Mouse (Mus musculus) CH12F3 (cell line): ENCODE data around the gene Gm5426.

Experiments
- in situ Hi-C: fragments of 300-500 bp; cut with MboI; formaldehyde crosslinking; loops from 2 replicates; pipeline ENCODE4 v1.14.3; 2020; ENCODE audit warnings: low sequenced_read_pairs

Gm5426 gene

DNA sequence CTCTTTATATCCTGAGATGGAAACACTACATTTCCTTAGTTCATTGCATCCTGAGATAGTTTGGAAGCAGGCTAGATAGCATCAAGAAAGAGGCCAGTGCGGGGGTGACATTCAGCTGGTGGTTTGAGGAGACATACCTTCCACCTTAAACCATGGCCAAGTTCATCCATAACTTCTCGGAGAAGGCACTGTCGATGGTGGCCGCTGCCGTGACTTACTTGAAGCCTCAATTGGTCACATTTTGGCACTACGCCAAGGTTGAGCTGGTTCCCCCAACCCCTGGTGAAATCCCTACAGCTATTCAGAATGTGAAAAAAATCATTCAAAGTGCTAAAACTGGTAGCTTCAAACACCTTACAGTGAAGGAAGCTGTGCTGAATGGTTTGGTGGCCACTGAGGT is at the start of gene Gm5426:
Gene Gm5426 (plus strand): TSS at position 153 of the 400 bp plus-strand sequence.
- in situ Hi-C loops, result loop anchor here (10.0 kb wide), 1 partner anchor 1198 kb away; no protein-coding TSS in a partner anchor

DNA sequence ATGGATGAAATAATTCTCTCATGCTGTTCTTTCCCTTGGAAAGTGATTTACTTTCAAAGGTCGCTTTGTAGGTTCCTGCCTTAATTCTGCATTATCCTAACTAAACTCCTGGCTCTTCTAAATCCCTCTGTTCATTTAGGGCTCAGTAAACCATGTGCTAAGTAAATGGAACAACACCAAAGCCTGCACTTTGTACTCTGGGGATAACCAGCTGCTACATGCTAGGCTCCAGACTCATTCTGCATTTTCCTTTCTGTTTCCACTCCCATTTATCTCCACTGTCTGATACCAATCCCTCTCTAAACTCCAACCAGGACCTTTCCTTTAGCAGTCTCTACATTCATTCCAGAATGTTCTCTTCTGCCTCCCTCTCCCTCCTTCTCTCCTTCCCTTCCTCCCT is 46.7 kb upstream of the Gm5426 start:
- in situ Hi-C loops, result no loop called here

DNA sequence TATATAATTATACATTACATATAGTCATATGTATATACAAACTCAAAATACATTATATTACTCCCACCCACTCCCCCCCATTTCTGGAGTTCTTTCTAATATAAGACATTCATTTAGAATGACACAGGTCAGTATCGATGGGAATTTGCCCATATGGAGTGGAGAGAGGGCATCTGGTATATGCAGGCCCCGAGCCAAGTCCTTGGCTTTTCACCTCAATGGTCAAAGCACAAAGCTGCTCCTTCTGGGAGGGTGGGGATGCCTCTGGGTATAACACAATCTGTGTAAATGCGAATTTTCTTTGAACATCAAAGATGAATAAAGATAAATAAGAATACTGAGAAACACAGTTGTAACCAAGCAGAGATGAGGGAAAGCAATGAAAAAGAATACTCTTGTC is 46.0 kb upstream of the Gm5426 start:
- in situ Hi-C loops, result no loop called here

DNA sequence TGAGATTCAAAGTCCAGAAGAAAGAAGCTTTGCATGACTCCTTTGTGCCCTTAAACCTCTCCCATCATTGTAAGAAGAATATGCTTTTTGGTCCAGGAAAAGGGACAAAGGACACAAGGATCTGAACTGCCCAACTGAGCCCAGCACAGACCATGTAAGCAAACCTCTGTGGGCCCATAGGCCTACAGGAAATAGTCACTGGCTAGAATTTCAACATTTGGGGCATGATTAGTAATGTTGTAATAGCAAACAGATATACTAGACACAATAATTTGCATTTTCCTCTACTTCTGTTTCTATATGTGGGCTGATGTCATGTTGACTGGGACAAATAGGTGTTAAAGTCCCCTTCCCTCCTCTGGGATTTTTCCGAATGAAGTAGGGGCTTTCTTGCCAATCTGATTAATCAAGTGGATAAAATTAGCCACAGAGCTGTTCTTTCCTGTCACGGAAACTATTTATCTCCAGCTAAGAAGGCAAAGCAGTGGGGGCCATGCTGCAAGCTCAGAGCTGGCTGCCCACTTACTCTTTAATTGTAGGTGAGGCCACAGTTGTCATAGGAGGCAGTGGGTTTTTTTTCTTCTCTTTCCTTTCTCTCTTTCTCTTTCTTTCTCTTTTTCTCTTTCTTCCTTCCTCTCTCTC is 42.4 kb upstream of the Gm5426 start:
- in situ Hi-C loops, result no loop called here

DNA sequence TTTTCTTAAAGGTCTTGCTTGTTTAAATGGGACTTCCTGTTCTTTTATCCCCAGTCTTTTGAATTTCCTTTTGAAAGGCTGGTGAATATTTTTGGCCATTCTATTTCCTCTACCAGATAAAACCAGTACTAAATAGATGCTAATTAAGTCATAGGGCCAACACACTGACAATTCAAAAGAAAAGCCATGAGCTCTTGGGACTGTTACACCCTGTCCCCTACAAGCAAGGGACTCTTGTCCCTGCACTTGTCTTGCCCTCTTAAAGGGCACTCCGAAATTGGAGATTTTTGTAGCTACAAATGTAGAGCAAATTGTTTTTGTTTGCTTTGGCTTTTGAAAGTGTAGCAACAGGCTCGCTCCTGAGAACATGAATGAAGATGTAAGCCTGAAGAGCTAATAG is 41.8 kb upstream of the Gm5426 start:
- in situ Hi-C loops, result no loop called here

DNA sequence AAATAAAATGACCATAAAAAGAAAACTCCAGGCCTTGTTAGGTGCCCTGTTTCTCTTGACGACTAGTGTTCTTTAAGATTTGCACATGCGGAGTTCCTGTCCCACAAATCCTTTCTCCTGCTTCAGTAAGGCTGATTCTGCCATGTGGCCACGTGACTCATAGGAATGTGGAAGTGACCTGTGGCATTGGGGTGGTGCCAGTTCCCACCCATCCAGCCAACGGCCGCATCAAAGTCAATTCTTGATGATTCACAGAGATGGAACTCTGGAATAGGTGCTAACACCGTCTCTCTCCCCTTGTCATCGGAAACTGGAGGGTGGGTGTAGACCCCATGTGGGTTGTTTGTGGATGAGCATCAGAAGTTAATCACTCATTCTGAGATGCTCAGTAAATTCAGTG is 39.7 kb upstream of the Gm5426 start:
- in situ Hi-C loops, result no loop called here

DNA sequence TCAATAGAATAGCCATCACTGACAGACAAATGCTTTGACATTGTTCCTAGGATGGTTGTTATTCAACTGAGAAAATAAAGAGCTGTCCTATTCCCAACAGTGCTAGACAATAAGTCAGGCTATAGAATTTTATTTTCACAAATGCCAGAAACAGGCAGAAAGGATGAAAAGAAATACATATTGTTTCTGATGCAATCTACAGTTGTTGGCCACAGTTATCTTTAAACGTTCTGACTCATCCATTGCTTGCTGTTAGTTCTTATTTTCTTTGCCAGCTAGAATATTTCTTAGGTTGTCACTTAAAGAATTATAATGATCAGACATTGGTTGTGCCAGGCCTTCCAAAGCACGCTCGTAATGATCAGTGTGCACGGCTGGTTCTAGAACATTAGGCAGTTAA is 35.4 kb upstream of the Gm5426 start:
- in situ Hi-C loops, result no loop called here

DNA sequence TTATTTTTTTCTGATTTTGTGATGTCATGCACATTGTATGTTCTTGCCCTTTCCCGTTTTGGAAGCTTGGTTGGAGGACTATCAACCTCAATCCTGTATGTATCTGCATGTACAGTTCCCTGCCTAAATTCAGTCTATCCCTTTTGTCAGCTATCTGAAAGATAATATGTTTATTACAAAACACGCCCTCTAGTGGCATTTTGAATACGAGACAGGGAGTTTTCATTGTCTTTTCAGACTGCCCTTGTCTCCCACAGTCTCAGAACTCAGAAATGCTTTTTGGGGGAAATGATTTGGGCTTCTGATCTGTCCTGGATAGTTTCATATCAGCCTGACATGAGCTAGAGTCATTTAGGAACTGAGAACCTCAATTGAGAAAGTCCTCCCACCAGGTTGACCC is 32.2 kb upstream of the Gm5426 start:
- in situ Hi-C loops, result no loop called here

DNA sequence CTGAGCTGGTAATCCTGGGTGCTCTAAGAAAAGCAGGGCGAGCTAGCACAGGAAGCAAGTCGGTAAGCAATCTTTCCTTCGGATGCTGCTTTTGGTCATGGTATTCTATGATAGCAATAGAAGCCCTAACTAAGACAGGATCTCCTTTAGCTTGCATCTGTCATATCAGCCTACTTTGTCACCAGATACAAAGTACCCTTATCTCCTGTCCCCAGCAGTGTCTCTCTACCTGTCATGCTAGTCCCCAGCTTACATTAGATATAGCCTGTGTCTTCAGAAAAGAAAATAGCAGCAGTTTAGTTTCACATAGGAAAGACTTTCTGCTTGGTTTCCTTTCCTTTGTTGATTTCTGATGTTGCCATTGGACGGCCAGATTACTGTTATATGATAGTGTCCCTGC is 31.8 kb upstream of the Gm5426 start:
- in situ Hi-C loops, result no loop called here

DNA sequence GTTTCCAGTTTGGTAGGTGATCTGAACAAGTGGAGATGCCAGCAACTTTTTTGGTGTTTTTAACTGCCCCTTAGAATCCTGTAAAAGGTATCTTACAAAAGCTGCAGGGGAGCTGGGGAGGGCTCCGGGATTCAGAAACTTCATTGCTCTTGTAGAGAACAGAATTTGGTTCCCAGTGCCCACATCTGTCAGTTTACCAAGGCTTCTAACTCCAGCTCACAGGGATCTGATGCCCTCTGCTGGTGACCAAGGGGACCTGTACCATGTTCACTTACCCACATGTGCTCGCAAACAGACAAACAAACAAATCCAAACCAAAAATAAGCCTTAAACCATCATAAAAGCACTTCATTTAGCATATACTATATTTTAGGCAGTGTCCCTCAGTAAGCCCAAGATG is 31.3 kb upstream of the Gm5426 start:
- in situ Hi-C loops, result no loop called here

DNA sequence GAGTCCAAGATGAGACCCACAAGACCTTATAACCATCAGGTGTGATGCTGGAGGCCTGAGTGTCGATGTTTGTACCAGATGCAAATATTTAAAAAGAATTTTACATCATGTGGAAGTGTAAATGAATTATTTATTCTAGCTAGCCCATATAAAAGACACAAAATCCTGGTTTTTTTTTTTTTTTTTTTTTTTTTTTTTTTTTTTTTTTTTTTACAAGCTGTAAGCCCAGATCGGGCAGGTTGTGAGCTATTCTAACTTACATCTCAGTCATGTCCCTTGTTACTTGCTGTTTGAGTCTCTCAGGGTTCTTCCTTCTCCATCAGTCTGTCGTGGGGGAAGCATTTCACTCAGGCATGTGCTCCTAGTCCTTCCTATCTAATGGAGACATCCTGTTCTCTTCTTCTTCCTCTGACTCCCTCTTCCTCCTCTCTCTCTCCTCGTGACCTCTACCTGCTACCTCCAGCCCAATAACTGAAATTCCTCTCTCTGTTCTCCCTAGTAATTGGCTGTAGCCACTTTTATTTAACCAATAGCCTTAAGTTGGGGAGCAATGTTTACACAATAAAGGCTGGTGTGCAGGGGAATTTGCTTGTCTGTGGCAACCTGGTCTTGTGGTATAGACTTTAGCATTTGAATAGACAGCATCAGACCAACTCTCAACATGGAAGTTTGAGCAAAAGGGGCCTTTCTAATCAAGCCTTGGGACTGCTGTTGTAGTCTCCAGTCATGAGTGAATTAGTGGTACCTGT is 29.3 kb upstream of the Gm5426 start:
- in situ Hi-C loops, result no loop called here

DNA sequence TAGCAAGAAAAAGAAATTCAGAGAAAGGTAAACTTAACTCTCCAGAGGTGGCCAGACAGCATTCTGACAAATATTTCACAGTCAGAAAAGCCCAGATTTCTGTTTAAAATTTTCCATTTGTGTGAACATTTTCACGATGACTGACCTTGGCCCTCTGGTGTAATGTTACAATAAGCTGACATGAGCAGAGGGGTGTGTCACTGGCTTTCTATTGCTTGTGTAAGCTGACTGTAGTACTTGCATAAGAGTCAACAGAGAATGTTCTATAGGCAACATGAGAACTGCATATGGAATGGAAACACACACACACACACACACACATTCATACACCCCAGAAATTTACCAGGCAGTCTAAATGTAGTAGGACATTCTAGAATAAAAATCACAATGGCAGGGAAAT is 28.6 kb upstream of the Gm5426 start:
- in situ Hi-C loops, result no loop called here

DNA sequence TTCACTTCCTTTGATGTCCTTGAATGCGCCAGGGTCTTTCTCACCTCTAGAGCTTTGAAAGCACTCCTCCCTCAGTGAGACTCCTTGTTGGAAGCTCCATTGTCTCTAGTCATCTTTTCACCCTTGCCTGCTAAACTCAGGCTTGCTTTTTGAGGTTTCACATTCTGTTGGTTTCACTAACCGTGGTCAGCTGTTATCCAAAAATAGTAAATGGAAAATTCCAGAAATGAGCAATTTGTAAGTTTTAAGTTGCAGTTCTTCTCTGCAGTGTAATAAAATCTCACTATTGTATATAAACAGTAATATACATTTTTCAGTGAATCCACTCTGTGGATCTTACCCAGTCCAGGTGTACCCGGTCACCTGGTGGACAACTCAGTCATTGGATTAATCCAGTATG is 21.1 kb upstream of the Gm5426 start:
- in situ Hi-C loops, result no loop called here

DNA sequence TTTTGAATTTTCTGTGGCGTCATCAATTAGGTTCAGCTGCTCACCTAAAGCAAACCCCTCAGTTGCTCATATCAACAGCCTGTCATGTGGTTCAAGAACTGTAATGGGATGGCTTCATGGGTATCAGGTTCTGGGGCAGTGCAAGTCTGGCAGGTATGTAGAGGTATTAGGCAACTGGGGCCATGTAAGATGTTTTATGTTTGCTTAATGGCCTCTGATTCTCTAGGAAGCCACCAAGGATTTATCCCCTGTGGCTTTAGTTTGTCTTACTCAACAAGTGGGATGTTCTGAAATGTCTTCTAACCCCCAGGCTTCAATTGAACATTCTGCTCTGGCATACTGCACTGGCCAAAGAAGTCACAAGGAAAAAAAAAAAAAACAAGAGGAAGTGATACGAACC is 15.6 kb upstream of the Gm5426 start:
- in situ Hi-C loops, result no loop called here

DNA sequence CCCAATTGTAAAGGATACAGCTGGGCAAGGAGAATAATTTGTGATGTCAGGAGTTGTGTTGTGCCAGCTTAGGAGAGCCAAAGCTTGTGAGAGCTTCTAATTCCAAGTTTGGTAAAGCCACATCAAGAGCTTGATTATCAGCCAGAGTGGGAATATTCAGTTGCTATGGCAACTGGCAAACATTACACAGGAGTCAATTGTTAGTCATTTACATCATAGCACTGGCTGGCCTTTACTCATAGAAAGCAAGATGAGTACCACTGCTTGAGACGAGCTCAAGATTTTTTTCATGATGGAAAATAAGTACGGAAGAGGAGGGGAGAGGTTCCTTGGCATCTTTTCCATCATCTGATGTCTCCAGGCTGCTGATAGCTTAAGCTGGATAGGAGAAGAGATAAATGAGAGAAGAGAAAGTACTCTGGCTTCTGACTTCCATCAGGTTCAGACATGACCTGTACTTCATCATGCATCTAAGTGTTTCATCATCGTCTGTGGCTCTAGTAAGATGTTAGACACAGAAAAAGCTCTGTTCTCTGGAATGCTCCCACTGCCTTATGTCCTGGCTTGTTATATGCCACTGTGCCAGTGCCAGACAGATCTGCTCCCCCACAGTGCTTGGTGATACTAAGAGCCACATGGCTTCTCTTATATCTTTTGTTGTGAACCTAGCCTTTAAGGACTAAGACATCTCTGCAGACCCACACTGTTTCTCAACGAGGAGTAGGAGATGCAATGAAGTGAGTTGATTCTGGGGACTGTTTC is 15.0 kb upstream of the Gm5426 start:
- in situ Hi-C loops, result no loop called here

DNA sequence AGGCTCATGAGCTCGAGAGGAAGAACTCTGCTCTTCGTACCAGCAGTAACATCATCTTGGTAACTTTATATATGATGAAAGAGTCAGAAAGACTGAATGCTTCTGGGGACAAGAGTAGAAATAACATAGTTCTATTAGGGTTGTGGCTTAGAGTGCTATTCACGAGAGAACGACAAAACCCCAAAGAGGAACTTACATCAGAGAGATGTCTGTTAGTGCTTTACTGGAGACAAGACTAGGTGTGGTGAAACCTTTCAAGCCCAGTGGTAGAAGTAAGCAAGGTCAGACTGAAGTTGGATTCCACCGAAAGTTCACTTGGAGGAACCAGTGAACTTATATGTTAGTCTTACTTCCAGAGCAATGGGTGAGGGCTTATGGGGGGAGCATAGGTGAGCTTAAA is 12.5 kb upstream of the Gm5426 start:
- in situ Hi-C loops, result no loop called here

DNA sequence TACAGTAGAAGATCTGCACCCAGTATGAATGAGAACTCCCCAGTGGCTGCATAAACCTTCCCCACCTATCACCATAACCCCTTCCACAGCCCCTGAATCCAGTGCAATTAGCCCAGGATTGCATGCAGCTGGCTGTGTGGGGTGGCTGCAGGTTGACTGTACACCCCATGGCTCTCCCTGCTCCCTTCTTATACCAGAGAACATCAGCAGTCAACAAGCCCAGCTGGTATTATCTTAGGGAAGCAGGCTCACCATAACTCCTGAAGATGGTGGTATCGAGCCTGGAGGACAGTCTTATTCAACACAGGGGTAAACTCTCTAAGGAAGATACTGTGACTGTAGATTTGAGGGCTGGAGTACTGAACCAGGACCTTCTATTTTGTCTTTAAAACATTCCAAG is 12.1 kb upstream of the Gm5426 start:
- in situ Hi-C loops, result no loop called here

DNA sequence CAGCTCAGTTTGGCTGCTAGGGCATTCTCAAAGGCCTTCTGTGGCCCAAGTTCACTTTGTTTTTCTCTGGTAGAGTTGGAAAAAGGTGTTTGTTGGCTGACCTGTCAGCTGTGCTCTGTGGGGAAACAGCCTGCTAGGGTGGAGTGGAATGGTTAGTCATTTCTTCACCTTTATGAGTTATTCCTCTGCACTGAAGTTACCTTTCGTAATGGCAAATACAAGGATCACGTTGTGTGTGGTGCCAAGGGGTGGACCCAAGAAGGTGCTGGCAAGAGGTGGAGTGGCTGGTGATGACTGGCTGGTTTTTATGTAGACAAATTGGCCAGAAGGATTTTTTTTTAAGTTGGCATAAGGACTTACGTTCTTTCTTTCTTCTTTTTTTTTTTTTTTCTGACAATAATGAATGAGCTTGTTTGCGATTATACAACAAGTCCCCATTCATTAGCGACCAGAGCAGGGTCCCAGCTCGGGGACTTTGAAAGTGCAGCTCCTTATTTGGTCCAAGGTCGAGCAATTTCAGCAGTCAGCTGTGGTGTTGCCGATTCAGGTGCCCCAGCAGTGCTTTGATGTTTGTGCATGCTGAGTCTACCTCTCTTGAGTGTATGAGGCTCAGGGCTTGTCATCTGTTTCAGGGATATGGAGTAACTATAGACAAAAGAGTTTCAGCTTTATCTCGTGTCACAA is 10.5 kb upstream of the Gm5426 start:
- in situ Hi-C loops, result no loop called here

DNA sequence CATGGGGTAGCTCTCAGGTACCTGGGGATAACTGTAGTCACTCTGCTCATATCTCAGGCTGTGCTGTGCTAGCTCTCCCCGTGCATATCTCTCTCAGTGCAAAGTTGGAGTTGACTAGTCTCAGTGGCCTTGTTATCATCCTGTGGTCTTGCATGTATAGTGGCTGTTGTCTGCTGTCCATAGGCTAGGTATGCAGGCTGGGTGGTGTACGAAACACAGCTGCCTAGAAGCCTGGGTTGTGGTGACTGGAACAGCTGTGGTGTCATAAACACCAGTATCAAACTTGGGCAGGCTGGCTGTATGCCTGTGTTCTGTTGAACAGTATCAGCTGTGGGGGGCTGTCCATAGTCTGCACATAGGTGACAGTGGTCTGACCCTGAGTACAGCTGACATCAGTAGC is 7.2 kb upstream of the Gm5426 start:
- in situ Hi-C loops, result no loop called here

DNA sequence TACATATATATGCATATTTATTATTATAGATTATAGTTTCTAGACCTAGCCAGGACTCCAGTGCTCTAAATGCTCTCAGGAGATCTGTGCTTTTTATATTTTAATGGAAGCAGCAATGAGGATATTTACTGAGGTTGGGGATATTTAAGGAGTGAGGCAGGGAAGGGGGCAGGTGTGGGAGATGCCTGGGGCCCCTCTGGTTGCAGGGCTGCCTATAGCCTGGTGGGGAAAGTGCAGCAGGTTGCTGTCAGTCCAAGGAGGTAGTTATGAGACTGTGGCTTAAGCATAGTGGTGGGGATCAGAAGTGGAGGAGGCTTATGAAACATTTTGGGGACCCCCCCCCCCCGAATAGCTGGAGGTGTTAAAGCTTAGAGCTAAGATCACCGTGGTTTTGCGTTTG is 6.0 kb upstream of the Gm5426 start:
- in situ Hi-C loops, result loop anchor here (10.0 kb wide), 1 partner anchor 1204 kb away; no protein-coding TSS in a partner anchor

DNA sequence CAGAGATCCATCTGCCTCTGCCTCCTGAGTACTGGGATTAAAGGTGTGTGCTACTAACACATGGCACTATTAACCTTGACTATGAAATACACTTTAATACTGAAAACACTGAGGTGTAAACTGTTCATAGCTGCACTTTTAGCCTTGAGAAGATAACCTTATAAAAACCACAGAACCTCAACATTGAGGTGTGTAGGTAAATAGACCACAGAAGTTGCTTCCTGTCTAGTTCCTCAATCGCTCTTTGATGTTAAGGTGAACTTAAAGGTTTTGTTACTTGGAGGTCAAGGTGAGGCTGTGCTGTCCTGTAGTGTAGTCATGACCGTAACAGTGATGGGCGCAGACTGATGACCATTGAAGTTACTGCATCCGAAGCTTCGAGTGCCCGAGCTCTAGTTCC is 5.3 kb upstream of the Gm5426 start:
- in situ Hi-C loops, result loop anchor here (10.0 kb wide), 1 partner anchor 1204 kb away; no protein-coding TSS in a partner anchor
